Mouse (Mus musculus) spleen, postnatal 10 days (tissue): ENCODE data around the gene Myo19.

Experiments used
- DNase-seq, 2 experiments: peaks; one replicate each; pipeline ENCODE4 v3.0.0; 2021 to 2022; ENCODE audit warnings: low spot score in 2 of 2

The Myo19 gene

DNA sequence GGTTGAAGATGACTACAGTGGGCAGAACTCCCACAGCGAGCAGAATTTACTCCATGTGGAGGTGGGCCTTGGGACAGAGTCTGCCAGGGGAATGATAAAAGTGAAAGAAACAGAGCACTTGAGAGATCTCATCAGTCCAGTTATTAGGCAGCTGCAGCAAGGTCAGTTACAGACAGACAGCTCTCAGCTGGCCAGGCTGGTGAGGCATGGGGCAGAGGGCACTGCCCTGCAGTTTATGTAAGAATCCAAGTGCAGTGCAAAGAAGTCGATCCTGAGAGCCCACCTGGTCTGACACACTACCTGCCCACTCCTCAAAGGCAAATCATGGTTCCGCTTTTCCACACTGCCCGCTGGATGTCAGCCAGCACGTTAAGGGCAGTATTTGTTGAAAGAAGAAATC, 6.3 kb downstream of the Myo19 start:
- no peak for DNase-seq

GRCm38 (mm10) chr11:84886767-84887511, 7.0 kb downstream of the Myo19 start:
- no peak for DNase-seq

DNA sequence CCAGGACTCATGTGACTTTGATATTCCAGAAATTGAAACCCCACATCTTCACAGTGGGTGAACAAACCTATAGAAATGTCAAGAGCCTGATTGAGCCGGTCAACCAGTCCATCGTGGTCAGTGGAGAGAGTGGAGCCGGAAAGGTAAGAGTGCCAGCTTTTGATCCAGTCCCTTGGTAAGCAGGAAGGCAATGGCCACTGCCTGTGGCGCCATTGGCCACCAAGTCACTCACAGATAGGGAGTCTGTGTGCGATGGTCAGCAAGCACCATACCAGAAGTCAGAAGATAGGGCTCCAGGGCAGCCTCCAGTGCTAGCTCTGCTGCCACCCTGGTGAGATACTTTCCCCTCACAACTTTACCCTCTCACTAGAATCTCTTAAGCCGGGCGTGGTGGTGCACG, 8.1 kb downstream of the Myo19 start:
- no peak for DNase-seq

DNA sequence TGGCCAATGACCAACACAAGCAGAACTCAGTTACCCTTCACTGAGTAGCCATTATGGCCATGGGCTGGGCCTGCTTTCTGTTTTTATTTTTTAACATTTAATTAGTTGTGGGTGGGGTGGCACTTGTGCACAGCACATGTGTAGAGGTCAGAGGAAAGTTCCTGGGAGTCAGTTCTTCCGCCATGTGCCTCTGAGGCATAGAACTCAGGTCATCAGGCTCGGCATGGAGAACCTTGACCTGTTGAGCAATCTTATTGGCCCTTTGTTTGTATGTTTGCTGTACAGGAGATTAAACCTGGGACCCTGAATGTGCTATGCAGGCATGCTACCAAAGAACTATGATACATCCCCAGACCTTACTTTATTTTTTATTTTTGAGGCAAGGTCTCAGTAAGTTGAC, 9.5 kb downstream of the Myo19 start:
- no peak for DNase-seq

GRCm38 (mm10) chr11:84891705-84892104, 11.8 kb downstream of the Myo19 start:
- no peak for DNase-seq

DNA sequence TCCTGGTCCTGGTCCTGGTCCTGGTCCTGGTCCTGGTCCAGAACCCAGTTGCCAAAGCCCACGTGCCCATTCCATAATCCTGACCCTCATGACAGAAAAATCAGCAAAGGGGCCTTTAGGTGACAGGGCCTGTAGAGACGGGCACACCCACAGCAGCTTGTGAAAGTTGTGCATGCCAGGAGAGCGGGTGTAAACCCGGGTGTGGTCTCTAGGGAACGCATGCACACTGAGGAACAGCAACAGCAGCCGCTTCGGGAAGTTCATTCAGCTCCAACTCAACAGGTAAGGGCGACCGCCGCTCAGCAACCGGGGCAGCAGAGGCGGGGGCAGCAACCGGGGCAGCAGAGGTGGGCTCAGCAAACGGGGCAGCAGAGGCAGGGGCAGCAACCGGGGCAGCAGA, 13.2 kb downstream of the Myo19 start:
- no peak for DNase-seq

GRCm38 (mm10) chr11:84904597-84905144, 24.7 kb downstream of the Myo19 start:
- no peak for DNase-seq

DNA sequence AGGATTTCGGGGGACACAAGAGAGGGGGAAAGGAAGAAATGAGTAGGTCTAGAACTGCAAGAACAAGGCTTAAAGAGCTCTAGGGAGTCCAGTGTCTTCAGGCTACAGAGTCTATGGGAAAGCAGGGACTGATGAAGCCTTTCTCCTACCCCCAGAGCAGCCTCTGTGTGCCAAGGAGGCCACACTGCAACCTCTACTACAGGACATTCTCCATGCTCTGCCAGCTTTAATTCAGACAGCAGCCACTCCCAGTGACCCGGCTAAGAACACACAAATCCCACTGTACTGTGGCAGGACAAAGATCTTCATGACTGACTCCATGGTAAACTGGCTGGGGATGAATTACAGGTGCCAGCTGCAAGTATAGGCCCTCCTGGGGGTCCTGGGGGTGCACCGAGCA, 27.1 kb downstream of the Myo19 start:
- no peak for DNase-seq

GRCm38 (mm10) chr11:84908480-84908879, 28.5 kb downstream of the Myo19 start:
- DNase-seq: no peak

- no peak for DNase-seq
Observed at GRCm38 (mm10) chr11:84910411-84910810, 30.5 kb downstream of the Myo19 start.

GRCm38 (mm10) chr11:84914673-84915072, 34.7 kb downstream of the Myo19 start:
- DNase-seq: no peak

GRCm38 (mm10) chr11:84916053-84916702, 36.2 kb downstream of the Myo19 start, which contains the start of gene Znhit3:
Gene Znhit3 (minus strand): TSS chr11:84916366.
- DNase-seq: peak; percentile 76 to 84

GRCm38 (mm10) chr11:84916703-84917300, 36.9 kb downstream of the Myo19 start:
- no peak for DNase-seq

GRCm38 (mm10) chr11:84918425-84918824, 38.5 kb downstream of the Myo19 start:
- DNase-seq: peak; percentile 89 to 96

- peak; percentile 50 to 80 for DNase-seq
Observed at GRCm38 (mm10) chr11:84919276-84919675, 39.3 kb downstream of the Myo19 start.

DNA sequence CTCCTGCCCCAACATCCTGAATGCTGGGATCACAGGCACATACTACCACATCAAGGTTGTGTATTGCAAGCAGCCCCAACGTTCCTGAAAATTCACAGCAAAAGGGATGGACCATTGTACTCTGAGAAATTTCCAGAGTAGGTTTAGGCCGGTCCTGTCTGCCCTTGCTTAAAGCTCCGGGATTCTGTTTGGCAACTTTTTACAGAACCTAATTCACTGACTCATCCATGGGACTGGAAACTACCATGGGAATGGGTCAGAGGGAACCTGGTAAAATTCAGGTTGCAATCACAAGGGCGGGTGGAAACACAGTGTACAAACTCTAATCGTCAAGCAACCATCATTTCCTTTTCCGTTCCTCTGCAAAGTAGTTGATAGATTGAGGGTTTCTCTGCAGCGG, 40.0 kb downstream of the Myo19 start:
- DNase-seq: no peak

- no peak for DNase-seq
Observed at GRCm38 (mm10) chr11:84920981-84921380, 41.0 kb downstream of the Myo19 start.

GRCm38 (mm10) chr11:84932261-84932660, 52.3 kb downstream of the Myo19 start:
- DNase-seq: no peak

DNA sequence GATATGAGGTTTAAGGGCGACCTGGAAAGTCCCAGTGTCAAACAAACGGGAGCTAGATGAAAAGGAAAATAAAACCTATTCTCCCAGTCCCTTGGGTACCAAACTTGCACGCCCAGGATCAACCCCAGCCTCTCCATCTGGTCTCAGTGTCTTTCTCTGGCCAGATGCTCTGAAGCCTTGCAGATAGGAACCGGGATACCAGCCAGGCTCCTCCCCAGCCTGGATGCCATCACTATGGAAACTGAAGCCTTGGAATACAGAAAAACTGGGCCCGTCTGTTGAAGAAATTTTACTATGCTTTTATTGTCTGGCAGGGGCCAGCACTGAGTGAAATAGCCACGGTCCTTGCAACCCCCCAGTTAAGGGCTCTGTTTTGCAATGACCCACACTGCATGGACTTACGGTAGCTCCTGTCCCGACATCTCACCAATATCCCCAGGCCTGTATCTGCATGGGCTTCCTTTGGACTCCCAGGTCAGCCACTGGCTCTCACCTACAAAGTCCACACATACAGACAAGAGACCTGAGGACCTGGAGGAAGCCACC, 59.6 kb downstream of the Myo19 start:
- no peak for DNase-seq

GRCm38 (mm10) chr11:84940140-84940539, 60.2 kb downstream of the Myo19 start:
- no peak for DNase-seq

DNA sequence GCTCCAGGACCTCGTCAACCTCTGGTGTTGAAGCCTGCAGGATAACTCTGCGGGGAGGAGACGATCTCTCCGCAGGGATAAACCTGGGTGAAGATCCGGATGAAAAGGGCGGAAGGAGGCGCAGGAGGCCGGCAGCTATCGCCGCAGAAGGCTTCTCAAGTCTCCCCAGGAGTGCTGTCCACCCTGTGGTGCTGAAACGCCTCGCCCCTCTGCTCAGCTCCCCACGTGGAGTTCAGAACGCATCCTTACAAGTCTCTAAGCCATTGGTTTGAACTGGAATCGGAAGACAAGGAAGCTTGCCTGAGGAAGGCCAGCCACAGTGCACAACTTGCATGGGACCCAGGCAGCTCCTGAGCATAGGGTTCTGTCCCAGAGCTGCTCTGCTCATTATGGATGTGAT, 64.0 kb downstream of the Myo19 start:
- DNase-seq: peak; percentile 14 to 66
